ENCODE assay signal across 10 mouse cellular contexts in genomic region chr11:96768240-96768639, GRCm38 (mm10). TPM values are rescaled to one million over a fixed set of nuclear protein-coding genes. Genes with fewer than 3 reads are reported as not detected.
DNase-seq lines count a peak whose midpoint lies in the region; ATAC-seq and TF ChIP-seq lines count a peak whose summit lies in the region.
"Had no signal": no experiment of that assay in that cellular context is flagged by ENCODE, and none has a peak within 500 bp of the region (broad histone marks: within the 10 kb centered on the region; RNA-seq: fewer than 3 reads in every experiment).

No protein-coding gene starts in this region.

- no peak for TF ChIP-seq CTCF in ES-Bruce4 (IDR thresholded peaks at IDR 0.05; ENCODE audit: low read depth, low read length)

- ATAC-seq in hindbrain, embryonic 13.5 days (ENCODE audit: low FRiP score) = no peak

- H3K27me3 ChIP-seq in ES-Bruce4 (ENCODE audit: control insufficient read depth, insufficient read depth, low read length, poor library complexity, severe bottlenecking) = no peaks in the 10 kb centered on the region
- H3K27me3 ChIP-seq in hindbrain, embryonic 13.5 days = no peaks in the 10 kb centered on the region

- WGBS in hindbrain, embryonic 13.5 days = 66% methylated on average over 9 of the region's 9 CpGs

- TF ChIP-seq POLR2A in ES-Bruce4 (IDR thresholded peaks at IDR 0.05; ENCODE audit: insufficient read depth, low read length) = no peak

- TF ChIP-seq EP300 in ES-Bruce4 (IDR thresholded peaks at IDR 0.05; ENCODE audit: insufficient read depth, low read depth, low read length) = no peak

- peaks cover 2% of the 10 kb centered on the region for H3K4me1 ChIP-seq in ES-Bruce4 (ENCODE audit: control insufficient read depth, insufficient read depth, low read length)
- H3K4me1 ChIP-seq in brown adipose tissue, adult 24 weeks (ENCODE audit: control insufficient read depth, insufficient read depth, insufficient read length, low read length) = peaks cover 27% of the 10 kb centered on the region
- H3K4me1 ChIP-seq in hindbrain, embryonic 13.5 days (replicated peaks) = peaks cover 62% of the 10 kb centered on the region

- peak overlapping the region; percentile 19; the same call in 1 of the 2 replicates for H3K4me2 ChIP-seq in hindbrain, embryonic 13.5 days

- DNase-seq in lung, postnatal 4 days = peak; percentile 57 to 75
- no peak for DNase-seq in ovary, postnatal 10 days (ENCODE audit: low spot score)
- DNase-seq in left cerebral cortex, adult 18-20 months (ENCODE audit: low spot score in 2 of 2) = no peak
- DNase-seq in cerebellum, adult 11 months = no peak
- DNase-seq: adrenal gland, adult 8-10 months; cerebellum, adult 8-10 months had no signal

- peaks cover 34% of the 10 kb centered on the region for H3K36me3 ChIP-seq in ES-Bruce4 (ENCODE audit: control insufficient read depth, insufficient read depth, low read length, poor library complexity, severe bottlenecking)
- peaks cover 61% of the 10 kb centered on the region for H3K36me3 ChIP-seq in hindbrain, embryonic 13.5 days

- H3K9me3 ChIP-seq in ES-Bruce4 (replicated peaks; ENCODE audit: control insufficient read depth, insufficient read depth, low read length, poor library complexity, severe bottlenecking) = no peaks in the 10 kb centered on the region
- no peaks in the 10 kb centered on the region for H3K9me3 ChIP-seq in hindbrain, embryonic 13.5 days

- H3K4me3 ChIP-seq in ES-Bruce4 (ENCODE audit: low read depth, low read length) = no peak overlapping the region
- no peak overlapping the region for H3K4me3 ChIP-seq in brown adipose tissue, adult 24 weeks (ENCODE audit: insufficient read depth, low read depth, low read length)
- H3K4me3 ChIP-seq in hindbrain, embryonic 13.5 days = no peak overlapping the region

- H3K9ac ChIP-seq in ES-Bruce4 (ENCODE audit: low read depth, poor library complexity, severe bottlenecking) = peak overlapping the region; percentile 49
- H3K9ac ChIP-seq in hindbrain, embryonic 13.5 days = peak overlapping the region; percentile 60

- no peak overlapping the region for H3K27ac ChIP-seq in ES-Bruce4 (ENCODE audit: insufficient read depth, low read length)
- H3K27ac ChIP-seq in brown adipose tissue, adult 24 weeks (replicated peaks; ENCODE audit: low read depth, low read length) = peak overlapping the region; percentile 6; the same call in 1 of the 2 replicates
- H3K27ac ChIP-seq in hindbrain, embryonic 13.5 days = peak overlapping the region; percentile 91
- H3K27ac ChIP-seq: kidney, postnatal 0 days had no signal

RNA-seq across cellular contexts. Expression of gene Snx11, which starts 9.1 kb away (rescaled TPM):
- 27.3 and 31.1 TPM in 2 replicates for polyA plus RNA-seq in ES-Bruce4 (2011; ENCODE audit: insufficient read depth, insufficient read length, low read depth, missing spikeins)
- 4.0 and 7.6 TPM in 2 replicates for polyA plus RNA-seq in brown adipose tissue, adult 24 weeks (2012; ENCODE audit: insufficient read depth, insufficient read length, missing spikeins)
- polyA plus RNA-seq in hindbrain, embryonic 13.5 days (2015; fragmentation: Nextera tagmentation; extraction: Ambion mirVana) = 69.0 and 71.8 TPM in 2 replicates
- total RNA-seq in left cerebral cortex, adult 18-20 months (2021) = 10 to 100 TPM; 48.8 to 48.9 TPM

RNA-seq across cellular contexts. Expression of gene Cbx1, which starts 20.7 kb away (rescaled TPM):
- 201 and 202 TPM in 2 replicates for polyA plus RNA-seq in ES-Bruce4 (2011; ENCODE audit: insufficient read depth, insufficient read length, low read depth, missing spikeins)
- 24.3 and 31.2 TPM in 2 replicates for polyA plus RNA-seq in brown adipose tissue, adult 24 weeks (2012; ENCODE audit: insufficient read depth, insufficient read length, missing spikeins)
- 108 and 109 TPM in 2 replicates for polyA plus RNA-seq in hindbrain, embryonic 13.5 days (2015; fragmentation: Nextera tagmentation; extraction: Ambion mirVana)
- 10 to 100 TPM; 40.8 to 43.3 TPM for total RNA-seq in left cerebral cortex, adult 18-20 months (2021)

Comparison
In these comparisons a context has a peak if more than half of its experiments do, and no peak if none do; other contexts are left out.
1. DNase-seq: peak in lung, postnatal 4 days (2 of 2); none in ovary, postnatal 10 days (single experiment), left cerebral cortex, adult 18-20 months (0 of 2) and cerebellum, adult 11 months (single experiment).